Mouse (Mus musculus) limb, embryonic 14.5 days (tissue): ENCODE results near the gene Vmac. TPM values are rescaled to one million over a fixed set of nuclear protein-coding genes. Genes with fewer than 3 reads are reported as not detected.

Experiments used
- ATAC-seq: fragments of 200-750 bp; cut with Nextera tagmentation; 2 replicates; pipeline ENCODE4 v1.8.0; 2017; ENCODE audit warnings: low read depth, moderate number of reproducible peaks, moderate TSS enrichment; ENCODE audit not compliant: low FRiP score
- DNase-seq: peaks from one replicate; pipeline ENCODE4 v3.0.0-alpha.2; 2015; ENCODE audit warnings: low spot score
- H3K27ac ChIP-seq: fragments of 300-500 bp; sonication (generic); replicated peaks from 2 replicates; pipeline ENCODE4 v1.5.1; 2014; ENCODE audit warnings: low read depth, mild to moderate bottlenecking, low read length, moderate library complexity, mixed read lengths
- H3K27me3 ChIP-seq: fragments of 300-500 bp; sonication (generic); 2 replicates; pipeline ENCODE4 v1.6.1; 2014; ENCODE audit warnings: low read length, mixed read lengths; ENCODE audit not compliant: control insufficient read depth, insufficient read depth
- H3K36me3 ChIP-seq: fragments of 300-500 bp; sonication (generic); 2 replicates; pipeline ENCODE4 v1.6.1; 2014; ENCODE audit warnings: mild to moderate bottlenecking, low read length, moderate library complexity, mixed read lengths; ENCODE audit not compliant: control insufficient read depth, insufficient read depth
- H3K4me1 ChIP-seq: fragments of 300-500 bp; sonication (generic); 2 replicates; pipeline ENCODE4 v1.6.1; 2014; ENCODE audit warnings: antibody characterized with exemption, low read length, mixed read lengths; ENCODE audit not compliant: control insufficient read depth, insufficient read depth
- H3K4me2 ChIP-seq: fragments of 300-500 bp; sonication (generic); replicated peaks from 2 replicates; pipeline ENCODE4 v1.6.1; 2014; ENCODE audit warnings: low read depth, mild to moderate bottlenecking, low read length, moderate library complexity; ENCODE audit not compliant: severe bottlenecking
- H3K4me3 ChIP-seq: fragments of 300-500 bp; sonication (generic); replicated peaks from 2 replicates; pipeline ENCODE4 v1.5.1; 2014; ENCODE audit warnings: low read length
- H3K9ac ChIP-seq: fragments of 300-500 bp; sonication (generic); 2 replicates; pipeline ENCODE4 v1.6.1; 2014; ENCODE audit warnings: mild to moderate bottlenecking, low read depth, low read length, moderate library complexity; ENCODE audit not compliant: severe bottlenecking
- H3K9me3 ChIP-seq: fragments of 300-500 bp; sonication (generic); 2 replicates; pipeline ENCODE4 v1.6.1; 2016; ENCODE audit warnings: low read length; ENCODE audit not compliant: control insufficient read depth
- POLR2A ChIP-seq: fragments of 200-500 bp; IDR thresholded peaks from 2 replicates; pipeline ENCODE4 v1.8.0; 2012; ENCODE audit warnings: inconsistent platforms, mild to moderate bottlenecking, moderate library complexity, borderline replicate concordance; ENCODE audit not compliant: insufficient read depth, insufficient read length; ENCODE audit errors: extremely low read depth
- WGBS: fragments of 180-500 bp; shearing (Covaris S2); extraction: QIAGEN DNeasy Blood & Tissue Kit; methylation state at CpG from one replicate; pipeline ENCODE4 v1.1.7; 2014; 5-methylcytosine and 5-hydroxymethylcytosine counted together
- polyA plus RNA-seq, 2 experiments: library from polyadenylated mRNA; depleted of rRNA in 1 of 2; stranded (reverse) in 1 of 2; unstranded in 1 of 2; fragments of >200 nt; fragmentation: Nextera tagmentation in 1 of 2; extraction: Ambion mirVana in 1 of 2; gene quantifications; 2 replicates each; pipeline versions ENCODE4 v1.2.1 to v1.2.3; 2012 to 2014

The Vmac gene
- polyA plus RNA-seq, 2 experiments: 23.4 to 24.1 TPM

- DNase-seq (no peak), ATAC-seq (no peak)
- 50% methylated on average over 11 of the region's 11 CpGs for WGBS
- H3K4me1 ChIP-seq: peaks cover 18% of the 10 kb centered on the region
- no peaks in the 10 kb centered on the region for H3K9me3 ChIP-seq
- peak overlapping the region; percentile 53; the same call in 1 of the 2 replicates for H3K4me3 ChIP-seq
- 0 out of 2 replicates have a peak overlapping the region, but pooled peaks have one; percentile 69 for H3K9ac ChIP-seq
- H3K27ac ChIP-seq: no peak overlapping the region
- no peak for TF ChIP-seq POLR2A
- H3K4me2 ChIP-seq: peak overlapping the region; percentile 65
- H3K27me3 ChIP-seq: no peaks in the 10 kb centered on the region
- H3K36me3 ChIP-seq: peaks cover 35% of the 10 kb centered on the region
These were observed 2.5 kb downstream of the Vmac start for GRCm38 (mm10) chr17:56715360-56715759.

DNA sequence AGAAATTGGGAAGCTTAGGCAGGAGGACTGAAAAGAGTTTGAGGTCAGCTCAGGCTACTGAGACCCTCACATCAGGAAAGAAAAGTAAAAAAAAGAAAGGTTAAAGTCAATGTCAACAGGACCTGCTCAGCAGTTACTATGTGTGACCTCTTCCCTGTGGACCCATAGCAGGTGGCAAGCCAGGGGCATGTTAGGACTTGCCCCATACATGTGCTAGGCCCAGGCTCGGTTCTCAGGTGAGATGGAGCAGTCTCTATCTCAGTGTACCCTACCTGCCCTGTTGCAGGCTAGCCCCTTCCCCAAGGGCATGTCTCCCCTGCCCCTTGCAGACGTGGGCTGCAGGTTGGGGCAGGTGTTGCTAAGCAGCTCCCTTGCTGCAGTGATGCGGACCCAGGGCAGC is 8.1 kb downstream of the Vmac start:
- 86% methylated on average over 3 of the region's 3 CpGs for WGBS

GRCm38 (mm10) chr17:56708692-56709091 is 9.1 kb downstream of the Vmac start:
- WGBS: 81% methylated on average over 4 of the region's 4 CpGs
- peaks cover 97% of the 10 kb centered on the region for H3K36me3 ChIP-seq
- TF ChIP-seq POLR2A: no peak

More for the DNA sequence above, 8.1 kb downstream of the Vmac start:
- no peak for TF ChIP-seq POLR2A
- Histone ChIP-seq H3K27ac (no peak overlapping the region), H3K4me2 (no peak overlapping the region), H3K36me3 (peaks cover 92% of the 10 kb centered on the region), H3K27me3 (no peaks in the 10 kb centered on the region), H3K4me1 (no peaks in the 10 kb centered on the region), H3K9me3 (no peaks in the 10 kb centered on the region), H3K4me3 (no peak overlapping the region), H3K9ac (no peak overlapping the region)
- DNase-seq (no peak), ATAC-seq (no peak)

DNA sequence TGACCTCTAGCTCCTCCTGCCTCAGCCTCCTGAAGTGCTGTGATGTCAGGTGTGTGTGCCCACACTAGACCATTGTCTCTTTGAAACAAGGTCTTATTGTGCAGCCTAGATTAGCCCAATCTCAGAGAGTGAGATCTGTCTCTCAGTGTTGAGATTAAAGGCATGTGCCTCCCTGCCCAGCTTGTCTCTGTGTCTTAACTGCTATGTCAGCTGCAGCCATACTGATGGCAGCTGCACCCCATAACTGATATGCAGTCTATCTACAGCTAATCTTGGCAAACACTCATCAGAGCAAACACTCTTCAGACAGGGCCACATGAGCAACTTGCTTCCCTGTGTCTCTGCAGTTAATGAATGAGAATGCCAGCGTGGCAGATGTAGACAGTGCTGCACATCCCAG is 11.3 kb downstream of the Vmac start:
- ATAC-seq (no peak), DNase-seq (no peak)
- Histone ChIP-seq H3K9me3 (no peaks in the 10 kb centered on the region), H3K27me3 (no peaks in the 10 kb centered on the region), H3K9ac (no peak overlapping the region), H3K36me3 (peaks cover 98% of the 10 kb centered on the region), H3K4me2 (no peak overlapping the region), H3K4me1 (no peaks in the 10 kb centered on the region), H3K27ac (no peak overlapping the region), H3K4me3 (no peak overlapping the region)
- TF ChIP-seq POLR2A: no peak
- WGBS: 85% methylated on average over 1 of the region's 1 CpGs

More at GRCm38 (mm10) chr17:56708692-56709091, 9.1 kb downstream of the Vmac start:
- DNase-seq (no peak), ATAC-seq (no peak)
- no peaks in the 10 kb centered on the region for H3K9me3 ChIP-seq
- no peak overlapping the region for H3K4me3 ChIP-seq
- no peak overlapping the region for H3K27ac ChIP-seq
- no peak overlapping the region for H3K9ac ChIP-seq
- H3K4me1 ChIP-seq: no peaks in the 10 kb centered on the region
- H3K4me2 ChIP-seq: no peak overlapping the region
- no peaks in the 10 kb centered on the region for H3K27me3 ChIP-seq

- H3K4me3 ChIP-seq: no peak overlapping the region
- no peak for ATAC-seq
- H3K27me3 ChIP-seq: no peaks in the 10 kb centered on the region
- H3K9me3 ChIP-seq: no peaks in the 10 kb centered on the region
- H3K36me3 ChIP-seq: peaks cover 98% of the 10 kb centered on the region
- no peaks in the 10 kb centered on the region for H3K4me1 ChIP-seq
- 82% methylated on average over 4 of the region's 4 CpGs for WGBS
- no peak overlapping the region for H3K4me2 ChIP-seq
- no peak overlapping the region for H3K9ac ChIP-seq
- no peak overlapping the region for H3K27ac ChIP-seq
- no peak for TF ChIP-seq POLR2A
- DNase-seq: no peak
These were observed 14.8 kb downstream of the Vmac start for GRCm38 (mm10) chr17:56703038-56703437.

DNA sequence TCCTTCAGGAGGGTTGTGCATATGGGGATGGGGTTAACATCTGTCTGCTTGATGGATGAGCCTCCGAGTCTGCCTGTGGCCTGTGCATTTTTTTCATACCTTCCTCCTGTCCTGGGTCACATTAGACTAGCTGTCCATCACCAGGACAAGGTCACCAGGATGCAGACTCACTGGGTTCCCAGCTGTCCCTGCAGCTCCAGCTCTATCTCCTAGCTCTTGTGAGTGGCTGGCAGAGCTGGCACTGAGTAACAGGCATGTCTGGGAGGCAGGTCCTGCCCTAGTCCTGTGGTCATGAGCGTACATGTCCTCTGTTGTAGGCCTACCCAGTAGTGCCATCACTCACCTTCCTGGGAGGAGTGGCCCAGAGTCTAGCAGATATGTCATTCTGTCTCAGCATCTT is 17.4 kb downstream of the Vmac start:
- no peak overlapping the region for H3K9ac ChIP-seq
- no peaks in the 10 kb centered on the region for H3K9me3 ChIP-seq
- H3K4me3 ChIP-seq: no peak overlapping the region
- DNase-seq (no peak), ATAC-seq (no peak)
- no peaks in the 10 kb centered on the region for H3K4me1 ChIP-seq
- peaks cover 96% of the 10 kb centered on the region for H3K36me3 ChIP-seq
- H3K27ac ChIP-seq: no peak overlapping the region
- no peak for TF ChIP-seq POLR2A
- H3K27me3 ChIP-seq: no peaks in the 10 kb centered on the region
- WGBS: 70% methylated on average over 2 of the region's 2 CpGs
- no peak overlapping the region for H3K4me2 ChIP-seq
